Mouse (Mus musculus) CH12.LX (cell line): ENCODE measurements around the gene Plch1. TPM values are rescaled to one million over a fixed set of nuclear protein-coding genes. Genes with fewer than 3 reads are reported as not detected.

Experiments
- DNase-seq: peaks from one replicate; pipeline ENCODE4 v3.0.0-alpha.2; 2013; ENCODE audit errors: extremely low read depth
- H3K27ac ChIP-seq: 2 replicates; pipeline ENCODE4 v1.5.1; 2012; ENCODE audit warnings: low read depth, mild to moderate bottlenecking, control low read depth, moderate library complexity; ENCODE audit not compliant: insufficient read depth
- H3K27me3 ChIP-seq: replicated peaks from 2 replicates; pipeline ENCODE3; 2012; ENCODE audit warnings: inconsistent platforms
- H3K36me3 ChIP-seq, 2 experiments: replicated peaks in 1 of 2; 2 replicates each; pipeline versions ENCODE3 to v1.6.1; 2012; ENCODE audit warnings: inconsistent platforms in 1 of 2, low read length in 1 of 2, mild to moderate bottlenecking in 1 of 2, mixed read lengths in 1 of 2, moderate library complexity in 1 of 2; ENCODE audit not compliant: control insufficient read depth in 1 of 2, insufficient read depth in 1 of 2
- H3K4me1 ChIP-seq, 2 experiments: 2 replicates each; pipeline ENCODE4 v1.6.1; 2012; ENCODE audit warnings: inconsistent platforms in 1 of 2, moderate library complexity in 1 of 2; ENCODE audit not compliant: insufficient read depth in 2 of 2, control insufficient read depth in 1 of 2
- H3K4me2 ChIP-seq: 2 replicates; pipeline ENCODE4 v1.6.1; 2012; ENCODE audit warnings: low read depth, mild to moderate bottlenecking, control low read depth; ENCODE audit not compliant: poor library complexity, insufficient read depth, severe bottlenecking
- H3K4me3 ChIP-seq, 3 experiments: fragments of 150-350 bp in 1 of 3; sonication (generic) in 1 of 3; replicated peaks in 1 of 3; 2 replicates each; pipeline versions ENCODE3 to v1.5.1; 2011 to 2012; ENCODE audit warnings: low read depth in 2 of 3, low read length in 2 of 3, mild to moderate bottlenecking in 2 of 3, moderate library complexity in 2 of 3, control low read depth in 1 of 3, improper control_type of control experiment in 1 of 3, inconsistent platforms in 1 of 3, mixed read lengths in 1 of 3; ENCODE audit not compliant: poor library complexity in 1 of 3
- H3K79me2 ChIP-seq: replicated peaks from 2 replicates; pipeline ENCODE4 v1.6.1; 2012; ENCODE audit warnings: mild to moderate bottlenecking, moderate library complexity; ENCODE audit not compliant: control insufficient read depth, poor library complexity, insufficient read depth, severe bottlenecking; ENCODE audit errors: extremely low read depth
- H3K9ac ChIP-seq: 2 replicates; pipeline ENCODE4 v1.6.1; 2012; ENCODE audit warnings: low read depth, mild to moderate bottlenecking, control low read depth, moderate library complexity; ENCODE audit not compliant: insufficient read depth
- H3K9me3 ChIP-seq: replicated peaks from 2 replicates; pipeline ENCODE3; 2012; ENCODE audit warnings: low read length, inconsistent platforms, mixed read lengths
- BHLHE40 ChIP-seq: IDR thresholded peaks from 2 replicates; pipeline ENCODE4 v1.6.1; 2011; ENCODE audit warnings: mild to moderate bottlenecking, low read depth, low read length, improper control_type of control experiment
- CHD2 ChIP-seq: IDR thresholded peaks from 2 replicates; pipeline ENCODE4 v1.6.1; 2011; ENCODE audit warnings: low read length, improper control_type of control experiment
- CTCF ChIP-seq, 2 experiments: IDR thresholded peaks in 1 of 2; conservative IDR thresholded peaks in 1 of 2; 2 replicates each; pipeline ENCODE4 v1.5.1; 2011 to 2012; ENCODE audit warnings: low read depth in 2 of 2, low read length in 2 of 2, improper control_type of control experiment in 1 of 2, inconsistent platforms in 1 of 2, mild to moderate bottlenecking in 1 of 2, moderate library complexity in 1 of 2
- E2F4 ChIP-seq: IDR thresholded peaks from 2 replicates; pipeline ENCODE4 v1.6.1; 2011; ENCODE audit warnings: low read depth, low read length, improper control_type of control experiment; ENCODE audit not compliant: insufficient replicate concordance
- EP300 ChIP-seq: IDR thresholded peaks from 2 replicates; pipeline ENCODE4 v1.6.1; 2011; ENCODE audit warnings: low read length, improper control_type of control experiment
- GABPA ChIP-seq: IDR thresholded peaks from 2 replicates; pipeline ENCODE4 v1.6.1; 2012; ENCODE audit warnings: low read depth, low read length, improper control_type of control experiment, inconsistent platforms; ENCODE audit not compliant: insufficient replicate concordance
- IRF4 ChIP-seq: IDR thresholded peaks from 2 replicates; pipeline ENCODE4 v1.6.1; 2014; ENCODE audit warnings: low read depth, mild to moderate bottlenecking, inconsistent platforms, low read length, improper control_type of control experiment
- JUND ChIP-seq: conservative IDR thresholded peaks from 2 replicates; pipeline ENCODE4 v1.6.1; 2011; ENCODE audit warnings: low read depth, low read length, improper control_type of control experiment
- KAT2A ChIP-seq: IDR thresholded peaks from 2 replicates; pipeline ENCODE4 v1.6.1; 2012; ENCODE audit warnings: low read length, improper control_type of control experiment, inconsistent platforms; ENCODE audit not compliant: insufficient replicate concordance
- MAFK ChIP-seq: IDR thresholded peaks from 2 replicates; pipeline ENCODE4 v1.6.1; 2011; ENCODE audit warnings: low read length, improper control_type of control experiment; ENCODE audit not compliant: insufficient replicate concordance
- MAX ChIP-seq: IDR thresholded peaks from 2 replicates; pipeline ENCODE4 v1.6.1; 2011; ENCODE audit warnings: low read length, improper control_type of control experiment
- MXI1 ChIP-seq: IDR thresholded peaks from 2 replicates; pipeline ENCODE4 v1.6.1; 2011; ENCODE audit warnings: mild to moderate bottlenecking, low read depth, low read length, improper control_type of control experiment
- MYC ChIP-seq: IDR thresholded peaks from 2 replicates; pipeline ENCODE4 v1.6.1; 2011; ENCODE audit warnings: low read depth, mild to moderate bottlenecking, improper control_type of control experiment, low read length
- NRF1 ChIP-seq: IDR thresholded peaks from 2 replicates; pipeline ENCODE4 v1.6.1; 2014; ENCODE audit warnings: low read depth, mild to moderate bottlenecking, inconsistent platforms, low read length, improper control_type of control experiment, moderate library complexity
- POLR2A ChIP-seq: IDR thresholded peaks from 2 replicates; pipeline ENCODE4 v1.6.1; 2011; ENCODE audit warnings: low read depth, mild to moderate bottlenecking, improper control_type of control experiment, low read length
- POLR2AphosphoS2 ChIP-seq: IDR thresholded peaks from 2 replicates; pipeline ENCODE4 v1.6.1; 2011; ENCODE audit warnings: low read depth, low read length, improper control_type of control experiment
- RAD21 ChIP-seq: IDR thresholded peaks from 2 replicates; pipeline ENCODE4 v1.6.1; 2011; ENCODE audit warnings: low read depth, mild to moderate bottlenecking, low read length, improper control_type of control experiment, moderate library complexity
- RCOR1 ChIP-seq: conservative IDR thresholded peaks from 2 replicates; pipeline ENCODE4 v1.6.1; 2012; ENCODE audit warnings: low read depth, mild to moderate bottlenecking, inconsistent platforms, low read length, improper control_type of control experiment
- SMC3 ChIP-seq: IDR thresholded peaks from 2 replicates; pipeline ENCODE4 v1.6.1; 2011; ENCODE audit warnings: low read depth, low read length, improper control_type of control experiment
- TBP ChIP-seq: conservative IDR thresholded peaks from 2 replicates; pipeline ENCODE4 v1.6.1; 2011; ENCODE audit warnings: low read depth, low read length, improper control_type of control experiment
- UBTF ChIP-seq: IDR thresholded peaks from 2 replicates; pipeline ENCODE4 v1.6.1; 2012; ENCODE audit warnings: low read depth, mild to moderate bottlenecking, inconsistent platforms, low read length, improper control_type of control experiment, moderate library complexity
- USF1 ChIP-seq: IDR thresholded peaks from 2 replicates; pipeline ENCODE4 v1.6.1; 2014; ENCODE audit warnings: low read depth, mild to moderate bottlenecking, inconsistent platforms, low read length, improper control_type of control experiment
- USF2 ChIP-seq: conservative IDR thresholded peaks from 2 replicates; pipeline ENCODE4 v1.6.1; 2011; ENCODE audit warnings: low read depth, low read length, improper control_type of control experiment
- ZKSCAN1 ChIP-seq: IDR thresholded peaks from 2 replicates; pipeline ENCODE4 v1.6.1; 2012; ENCODE audit warnings: low read depth, inconsistent platforms, low read length, improper control_type of control experiment, borderline replicate concordance
- dilution Hi-C: fragments of 300-500 bp; cut with MboI; formaldehyde crosslinking; loops from 2 replicates; pipeline ENCODE4 v1.14.3; 2020; ENCODE audit warnings: low sequenced_read_pairs; ENCODE audit not compliant: extremely low pct_unique_long_range_greater_than_20kb, extremely low pct_ligation_motif_present
- in situ Hi-C: fragments of 300-500 bp; cut with MboI; formaldehyde crosslinking; loops from 3 replicates; pipeline ENCODE4 v1.14.3; 2019; ENCODE audit warnings: low sequenced_read_pairs, low pct_ligation_motif_present, low pct_unique_long_range_greater_than_20kb, mixed read lengths
- polyA plus RNA-seq: library from polyadenylated mRNA; unstranded; fragments of >175 nt; gene quantifications from 2 replicates; pipeline ENCODE4 v1.2.1, GENCODE M21; 2012; ENCODE audit warnings: low read depth; ENCODE audit not compliant: insufficient read length
- total RNA-seq, 2 experiments: library from RNA; depleted of rRNA; stranded (reverse); fragments of 300-350 nt in 1 of 2; fragments of >200 nt in 1 of 2; gene quantifications; 2 replicates each; pipeline ENCODE4 v1.2.3; 2012 to 2014

Gene Plch1
- total and polyA plus RNA-seq, 3 experiments, result 0.51 to 0.80 (median 0.59) TPM

- TF ChIP-seq NRF1, result peak; percentile 23; the same call in 1 of the 2 replicates
- no peak; the same call in 1 of the 2 replicates for TF ChIP-seq IRF4
- no peak for TF ChIP-seq ZKSCAN1
- no peak; the same call in 1 of the 2 replicates for TF ChIP-seq MXI1
- TF ChIP-seq KAT2A, result no peak
- peak; percentile 46 for TF ChIP-seq SMC3
- TF ChIP-seq E2F4, result no peak
- no peak for TF ChIP-seq MAX
- TF ChIP-seq BHLHE40, result no peak
- TF ChIP-seq CHD2, result no peak
- TF ChIP-seq RAD21, result peak; percentile 33
- TF ChIP-seq MYC, result 0 out of 2 replicates have a peak, but pooled peaks have one; percentile 19
- no peak for TF ChIP-seq USF2
- peak; percentile 43; the same call in 1 of the 2 replicates for TF ChIP-seq UBTF
Measured at GRCm38 (mm10) chr3:63928878-63929859, 29.9 kb upstream of the Plch1 start, which contains the start of gene E130311K13Rik (continued).

- Histone ChIP-seq H3K9ac (no peak overlapping the region), H3K9me3 (no peaks in the 10 kb centered on the region), H3K4me1 (no peaks in the 10 kb centered on the region; a peak in 1 of 4 replicates), H3K27ac (no peak overlapping the region), H3K27me3 (no peaks in the 10 kb centered on the region)
- dilution Hi-C loops, result no loop called here
- TF ChIP-seq NRF1, result no peak
- peak; percentile 44 for TF ChIP-seq RAD21
- TF ChIP-seq CHD2, result no peak
- TF ChIP-seq CTCF (conservative IDR thresholded peaks at IDR 0.05 in 1 of 2, IDR thresholded peaks at IDR 0.05 in 1 of 2; ENCODE audit: low read depth in 2 of 2, low read length in 2 of 2), result peak; percentile 46 to 64
- TF ChIP-seq, all 38 proteins: peak for 2
- in situ Hi-C loops, result no loop called here
- Histone ChIP-seq H3K4me3 (no peak overlapping the region), H3K79me2 (no peaks in the 10 kb centered on the region), H3K36me3 (peaks cover 18 to 62% of the 10 kb centered on the region in 2 experiments), H3K4me2 (no peak overlapping the region)
- peak; percentile 21 for DNase-seq
Measured at GRCm38 (mm10) chr3:63919634-63920033, 20.4 kb upstream of the Plch1 start.

GRCm38 (mm10) chr3:63910301-63910700, 11.0 kb upstream of the Plch1 start:
- Histone ChIP-seq H3K36me3 (peaks cover 6 to 14% of the 10 kb centered on the region in 2 experiments), H3K27me3 (no peaks in the 10 kb centered on the region), H3K79me2 (no peaks in the 10 kb centered on the region), H3K4me1 (peaks cover 0 to 1% of the 10 kb centered on the region in 2 experiments; a peak in 1 of 4 replicates), H3K4me3 (no peak overlapping the region), H3K9me3 (no peaks in the 10 kb centered on the region), H3K9ac (no peak overlapping the region), H3K4me2 (no peak overlapping the region), H3K27ac (no peak overlapping the region)
- no peak for TF ChIP-seq CTCF (conservative IDR thresholded peaks at IDR 0.05 in 1 of 2, IDR thresholded peaks at IDR 0.05 in 1 of 2; ENCODE audit: low read depth in 2 of 2, low read length in 2 of 2)
- no peak for TF ChIP-seq RCOR1
- TF ChIP-seq JUND, result no peak
- no peak for TF ChIP-seq USF1
- no peak for TF ChIP-seq MAFK
- no peak for TF ChIP-seq EP300
- no peak for TF ChIP-seq USF2
- no peak for TF ChIP-seq ZKSCAN1
- no peak for TF ChIP-seq POLR2A
- TF ChIP-seq MYC, result no peak
- no peak for TF ChIP-seq POLR2AphosphoS2
- TF ChIP-seq E2F4, result no peak
- no peak for TF ChIP-seq MAX
- TF ChIP-seq CHD2, result no peak
- TF ChIP-seq KAT2A, result no peak
- TF ChIP-seq TBP, result no peak
- TF ChIP-seq BHLHE40, result no peak
- TF ChIP-seq RAD21, result no peak
- TF ChIP-seq GABPA, result no peak
- no peak for TF ChIP-seq IRF4
- dilution Hi-C loops (no loop called here), in situ Hi-C loops (no loop called here)
- DNase-seq, result no peak
